Mouse (Mus musculus): ENCODE data around the gene Uncx. TPM values are rescaled to one million over a fixed set of nuclear protein-coding genes. Genes with fewer than 3 reads are reported as not detected.
A peak's percentile ranks its signal among the peaks of the same experiment; 100 is the strongest.

The Uncx gene
- not detected for total RNA-seq (2021)
- long read RNA-seq, experiment 1 = 0 reads
- long read RNA-seq, experiment 2 = 0 reads

- DNase-seq (ENCODE audit: low spot score in 2 of 2) = no peak
- Histone ChIP-seq H3K4me3 (no peak within 1 kb of the TSS), H3K27ac (no peak within 1 kb of the TSS)
- no peak for TF ChIP-seq CTCF (conservative IDR thresholded peaks at IDR 0.05)
Observed at GRCm38 (mm10) chr5:139543214-139543613, at the start of gene Uncx. Gene Uncx, plus strand, starts transcription at chr5:139543494.

DNA sequence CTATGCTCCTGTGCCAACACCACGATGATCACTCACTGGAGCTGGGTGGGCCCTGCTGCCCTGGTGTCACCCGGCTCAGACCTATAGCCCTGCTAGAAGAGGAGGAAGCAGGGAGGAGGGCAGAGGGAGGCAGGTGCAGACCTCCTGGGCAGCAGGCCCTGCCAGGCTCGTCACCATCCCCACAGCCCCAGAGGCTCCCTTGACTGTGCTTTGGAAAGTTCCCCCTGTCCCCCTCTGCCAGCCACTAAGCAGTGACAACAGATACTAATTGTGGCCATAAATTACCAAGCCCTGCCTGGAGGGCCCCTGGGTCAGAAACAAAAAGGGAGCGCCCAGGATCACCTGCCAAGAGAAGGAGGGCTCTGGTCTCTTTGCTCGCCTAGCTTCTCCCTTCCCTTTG lies 49.6 kb upstream of the Uncx start:
- DNase-seq (ENCODE audit: low spot score in 2 of 2) = no peak
- Histone ChIP-seq H3K4me3 (no peak overlapping the region), H3K27ac (no peak overlapping the region)
- TF ChIP-seq CTCF (conservative IDR thresholded peaks at IDR 0.05) = no peak

- no peak for TF ChIP-seq CTCF (conservative IDR thresholded peaks at IDR 0.05)
- no peak overlapping the region for H3K4me3 ChIP-seq
- peak; percentile 64 to 75 for DNase-seq (ENCODE audit: low spot score in 2 of 2)
- H3K27ac ChIP-seq = peak overlapping the region; percentile 61; the same call in 1 of the 2 replicates
Observed at GRCm38 (mm10) chr5:139495019-139495669, 48.1 kb upstream of the Uncx start.

DNA sequence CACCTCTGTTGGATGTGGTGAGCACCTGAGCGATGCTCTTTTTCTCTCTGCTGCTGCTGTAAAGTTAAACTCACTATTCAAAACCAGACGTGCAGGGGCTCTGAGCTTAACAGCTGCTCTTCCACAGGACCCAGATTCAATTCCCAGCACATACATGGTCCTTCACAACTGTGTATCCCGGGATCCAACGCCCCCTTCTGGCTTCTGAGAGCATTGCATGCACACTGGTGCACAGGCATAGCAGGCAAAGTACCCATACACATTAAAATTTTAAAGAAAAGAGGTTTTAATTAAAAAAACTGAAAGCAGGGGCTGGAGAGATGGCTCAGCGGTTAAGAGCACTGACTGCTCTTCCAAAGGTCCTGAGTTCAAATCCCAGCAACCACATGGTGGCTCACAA lies 46.4 kb upstream of the Uncx start:
- peak; percentile 43 for TF ChIP-seq CTCF (conservative IDR thresholded peaks at IDR 0.05)
- H3K4me3 ChIP-seq = no peak overlapping the region
- H3K27ac ChIP-seq = no peak overlapping the region
- DNase-seq (ENCODE audit: low spot score in 2 of 2) = no peak

DNA sequence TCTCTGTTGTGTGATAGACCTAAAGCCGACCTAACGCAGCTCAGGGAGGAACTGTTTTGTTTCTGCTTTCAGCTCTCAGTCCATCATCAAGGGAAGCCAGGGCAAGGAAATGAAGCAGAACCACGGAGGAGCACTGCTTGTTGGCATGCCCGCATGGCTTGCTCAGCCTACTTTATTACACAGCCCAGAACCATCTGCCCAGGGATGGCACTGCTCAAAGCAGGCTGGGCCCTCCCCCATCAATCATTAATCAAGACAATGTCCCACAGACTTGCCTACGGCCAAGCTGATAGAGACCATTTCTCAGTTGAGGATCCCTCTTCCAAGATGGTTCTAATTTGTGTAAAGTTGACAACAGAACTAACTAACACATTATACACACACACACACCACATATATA lies 44.5 kb upstream of the Uncx start:
- Histone ChIP-seq H3K27ac (no peak overlapping the region), H3K4me3 (no peak overlapping the region)
- TF ChIP-seq CTCF (conservative IDR thresholded peaks at IDR 0.05) = no peak
- DNase-seq (ENCODE audit: low spot score in 2 of 2) = no peak

- peak; percentile 45 to 54 for DNase-seq (ENCODE audit: low spot score in 2 of 2)
- no peak overlapping the region for H3K4me3 ChIP-seq
- no peak for TF ChIP-seq CTCF (conservative IDR thresholded peaks at IDR 0.05)
- peak overlapping the region; percentile 75 for H3K27ac ChIP-seq
Observed at GRCm38 (mm10) chr5:139502281-139502680, 41.0 kb upstream of the Uncx start.

- Histone ChIP-seq H3K4me3 (no peak overlapping the region), H3K27ac (0 out of 2 replicates have a peak overlapping the region, but pooled peaks have one; percentile 15)
- peak; percentile 78 to 82 for DNase-seq (ENCODE audit: low spot score in 2 of 2)
- TF ChIP-seq CTCF (conservative IDR thresholded peaks at IDR 0.05) = peak; percentile 86
Observed at GRCm38 (mm10) chr5:139505073-139505606, 38.2 kb upstream of the Uncx start.

GRCm38 (mm10) chr5:139506207-139506606 lies 37.1 kb upstream of the Uncx start:
- DNase-seq (ENCODE audit: low spot score in 2 of 2) = no peak
- H3K4me3 ChIP-seq = no peak overlapping the region
- H3K27ac ChIP-seq = no peak overlapping the region
- TF ChIP-seq CTCF (conservative IDR thresholded peaks at IDR 0.05) = no peak

GRCm38 (mm10) chr5:139510682-139511366 lies 32.5 kb upstream of the Uncx start:
- H3K4me3 ChIP-seq = no peak overlapping the region
- DNase-seq (ENCODE audit: low spot score in 2 of 2) = no peak
- H3K27ac ChIP-seq = no peak overlapping the region
- TF ChIP-seq CTCF (conservative IDR thresholded peaks at IDR 0.05) = peak; percentile 37

DNA sequence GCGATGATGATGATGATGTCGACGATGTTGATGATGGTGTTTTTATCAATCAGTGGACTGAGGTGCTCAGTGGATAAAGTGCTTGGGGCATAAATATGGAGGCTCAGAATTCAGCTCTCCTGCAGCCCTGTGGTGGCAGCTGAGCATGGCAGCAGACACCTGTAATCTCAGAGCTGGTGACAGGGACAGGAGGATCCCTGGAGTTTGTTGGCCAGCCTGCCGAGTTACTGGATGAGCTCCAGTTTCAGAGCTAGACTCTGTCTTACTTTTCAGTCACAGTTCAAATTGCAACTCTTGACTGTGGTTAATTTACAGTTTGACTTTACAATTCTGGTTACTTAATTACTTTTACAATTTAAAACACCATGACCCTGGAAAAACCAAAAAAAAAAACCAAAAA lies 31.1 kb upstream of the Uncx start:
- Histone ChIP-seq H3K27ac (no peak overlapping the region), H3K4me3 (no peak overlapping the region)
- no peak for TF ChIP-seq CTCF (conservative IDR thresholded peaks at IDR 0.05)
- DNase-seq (ENCODE audit: low spot score in 2 of 2) = no peak

GRCm38 (mm10) chr5:139516281-139516680 lies 27.0 kb upstream of the Uncx start:
- no peak overlapping the region for H3K4me3 ChIP-seq

GRCm38 (mm10) chr5:139520069-139520834 lies 23.0 kb upstream of the Uncx start:
- TF ChIP-seq CTCF (conservative IDR thresholded peaks at IDR 0.05) = no peak
- Histone ChIP-seq H3K27ac (no peak overlapping the region), H3K4me3 (no peak overlapping the region)
- DNase-seq (ENCODE audit: low spot score in 2 of 2) = no peak

More at GRCm38 (mm10) chr5:139516281-139516680, 27.0 kb upstream of the Uncx start:
- DNase-seq (ENCODE audit: low spot score in 2 of 2) = no peak
- no peak overlapping the region for H3K27ac ChIP-seq
- TF ChIP-seq CTCF (conservative IDR thresholded peaks at IDR 0.05) = no peak

DNA sequence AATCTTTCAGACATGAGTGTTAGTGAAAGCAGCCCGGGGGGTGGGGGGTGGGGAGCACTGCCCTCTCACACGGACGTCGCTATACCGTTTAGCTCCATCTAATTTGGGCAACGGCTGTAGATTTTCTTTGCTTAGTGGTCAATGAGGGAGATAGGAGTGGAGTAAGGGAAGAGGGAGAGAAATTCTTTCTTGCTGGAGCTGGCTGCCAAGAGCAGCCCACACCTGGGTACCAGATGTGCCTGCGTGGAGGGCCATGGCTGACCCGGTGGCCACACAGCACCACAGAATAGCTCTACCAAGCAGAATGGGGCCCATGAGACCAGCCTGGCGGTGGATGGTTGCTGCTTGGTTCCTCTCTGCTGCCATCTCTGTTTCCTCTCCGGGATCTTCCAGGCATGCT lies 21.3 kb upstream of the Uncx start:
- no peak for TF ChIP-seq CTCF (conservative IDR thresholded peaks at IDR 0.05)
- no peak for DNase-seq (ENCODE audit: low spot score in 2 of 2)
- H3K4me3 ChIP-seq = no peak overlapping the region
- no peak overlapping the region for H3K27ac ChIP-seq
